Mouse (Mus musculus): Measurements from ENCODE around the gene Svop. TPM values are rescaled to one million over a fixed set of nuclear protein-coding genes. Genes with fewer than 3 reads are reported as not detected.

Gene Svop
- polyA plus RNA-seq, 1 experiment = 0.13 TPM

DNA sequence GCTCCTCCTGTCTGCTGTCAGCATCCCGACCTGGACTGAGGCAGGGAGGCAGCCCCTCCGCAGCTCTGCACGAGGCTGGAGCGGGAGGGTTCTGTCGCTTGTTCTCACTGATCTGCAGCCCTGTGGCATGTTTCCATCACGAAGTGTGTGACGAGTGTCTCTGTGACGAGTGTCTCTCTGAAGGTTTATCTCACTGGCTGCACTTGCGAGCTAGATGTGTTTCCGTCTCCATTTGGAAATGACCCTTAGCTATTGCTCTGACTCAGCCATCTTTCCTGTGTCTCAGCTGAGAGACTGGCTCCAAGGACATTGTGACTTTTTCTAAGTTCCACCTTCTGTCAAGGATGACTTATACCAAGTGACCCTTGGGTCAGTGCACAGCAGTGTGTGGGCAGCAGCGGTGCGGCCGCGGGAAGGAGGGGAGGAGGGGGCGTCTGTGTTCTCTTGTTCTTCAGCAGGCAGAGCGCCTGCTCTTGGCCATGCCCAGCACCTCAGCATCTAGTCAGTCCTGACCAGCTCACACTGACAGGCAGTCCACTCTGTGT, 15.1 kb upstream of the Svop start:
- Histone ChIP-seq H3K9me3 (peaks cover 18% of the 10 kb centered on the region), H3K4me1 (peaks cover 23% of the 10 kb centered on the region), H3K27me3 (replicated peaks) (no peaks in the 10 kb centered on the region), H3K4me3 (replicated peaks) (no peak overlapping the region), H3K36me3 (replicated peaks; ENCODE audit: low read length) (peaks cover 78% of the 10 kb centered on the region)
- no peak for TF ChIP-seq FLI1 (IDR thresholded peaks at IDR 0.05; ENCODE audit: low read length)
- TF ChIP-seq GATA1 (IDR thresholded peaks at IDR 0.05; ENCODE audit: borderline replicate concordance, low read length) = no peak

DNA sequence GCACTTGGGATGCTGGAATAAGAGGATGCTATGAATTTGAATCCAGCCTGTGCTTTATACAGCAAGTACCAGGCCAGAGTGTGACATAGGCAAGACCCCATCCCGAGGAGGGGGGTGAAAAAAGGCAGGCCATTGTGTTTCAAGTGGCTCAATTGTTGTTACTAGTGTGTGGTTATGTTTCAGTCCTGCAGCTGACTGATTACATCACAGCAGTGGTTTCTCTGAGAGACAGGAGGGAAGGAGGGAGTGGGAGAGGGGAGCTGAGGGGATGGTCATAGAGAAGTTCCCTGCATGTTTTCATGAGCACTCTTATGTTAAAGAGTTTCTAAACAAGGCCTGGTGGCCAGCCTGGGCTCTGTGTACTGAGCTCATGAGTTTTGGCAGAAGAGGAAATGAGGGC, 11.4 kb upstream of the Svop start:
- Histone ChIP-seq H3K27me3 (replicated peaks) (no peaks in the 10 kb centered on the region), H3K36me3 (replicated peaks; ENCODE audit: low read length) (peaks cover 42% of the 10 kb centered on the region), H3K9me3 (no peaks in the 10 kb centered on the region), H3K4me1 (peaks cover 41% of the 10 kb centered on the region), H3K4me3 (replicated peaks) (peak overlapping the region; percentile 53)
- TF ChIP-seq GATA1 (IDR thresholded peaks at IDR 0.05; ENCODE audit: borderline replicate concordance, low read length) (no peak), FLI1 (IDR thresholded peaks at IDR 0.05; ENCODE audit: low read length) (no peak)

DNA sequence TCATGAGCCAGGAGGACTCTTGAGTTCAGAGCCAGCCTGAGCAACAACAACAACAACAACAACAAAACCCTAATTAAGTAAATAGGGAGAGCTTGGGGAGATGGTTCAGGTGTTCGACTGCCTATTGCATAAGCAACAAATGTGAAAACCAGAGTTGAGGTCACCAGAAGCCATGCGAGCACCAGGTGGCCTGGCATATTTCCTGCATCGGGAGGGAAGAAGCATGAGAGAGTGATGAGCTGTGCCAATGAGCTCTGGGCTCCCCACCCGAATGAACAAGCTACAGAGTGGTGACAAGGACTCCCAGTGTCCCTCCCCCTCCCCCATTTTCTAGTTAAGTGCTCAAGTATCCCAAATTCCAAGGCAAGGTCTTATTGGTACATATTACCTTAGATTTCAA, 10.5 kb upstream of the Svop start:
- Histone ChIP-seq H3K27me3 (replicated peaks) (peaks cover 2% of the 10 kb centered on the region), H3K36me3 (replicated peaks; ENCODE audit: low read length) (peaks cover 35% of the 10 kb centered on the region), H3K4me1 (peaks cover 41% of the 10 kb centered on the region), H3K9me3 (no peaks in the 10 kb centered on the region), H3K4me3 (replicated peaks) (no peak overlapping the region)
- TF ChIP-seq GATA1 (IDR thresholded peaks at IDR 0.05; ENCODE audit: borderline replicate concordance, low read length) (no peak), FLI1 (IDR thresholded peaks at IDR 0.05; ENCODE audit: low read length) (no peak)

DNA sequence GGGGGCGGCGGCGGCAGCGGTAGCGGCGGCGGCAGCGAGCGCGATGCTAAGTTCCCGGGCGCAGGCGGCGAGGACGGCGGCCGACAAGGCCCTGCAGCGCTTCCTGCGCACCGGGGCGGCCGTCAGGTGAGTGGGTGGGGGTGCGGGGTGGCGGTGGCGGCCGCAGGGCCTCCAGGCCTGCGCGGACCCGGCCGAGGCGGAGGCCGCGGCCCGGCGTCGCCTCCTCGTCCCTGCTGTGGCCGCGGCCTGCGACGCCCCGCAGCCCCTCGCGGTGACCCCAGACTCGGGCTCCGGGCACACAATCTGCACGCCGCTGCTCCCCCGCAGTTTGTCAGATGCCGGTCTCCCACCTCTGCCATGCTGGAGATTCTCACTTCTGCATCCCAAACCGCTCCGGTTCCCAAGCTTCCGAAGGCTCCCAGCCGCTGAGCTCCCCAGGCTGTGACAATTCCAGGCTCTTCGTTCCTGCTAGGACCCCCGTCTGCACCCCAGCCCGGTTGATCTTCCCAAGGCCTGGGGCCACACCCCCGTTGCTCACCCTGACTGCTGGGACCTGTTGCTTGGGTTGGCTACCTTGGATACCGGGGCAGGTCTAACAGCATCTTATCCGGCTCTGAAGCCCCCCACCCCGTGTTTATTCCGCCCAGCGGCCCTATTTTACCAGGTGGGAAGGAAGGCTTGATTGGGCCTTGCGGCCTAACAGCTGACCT, 9.2 kb upstream of the Svop start:
- H3K27me3 ChIP-seq (replicated peaks) = peaks cover 3% of the 10 kb centered on the region
- no peak for TF ChIP-seq GATA1 (IDR thresholded peaks at IDR 0.05; ENCODE audit: borderline replicate concordance, low read length)
- no peak for TF ChIP-seq FLI1 (IDR thresholded peaks at IDR 0.05; ENCODE audit: low read length)
- H3K4me3 ChIP-seq (replicated peaks) = peak overlapping the region; percentile 94

DNA sequence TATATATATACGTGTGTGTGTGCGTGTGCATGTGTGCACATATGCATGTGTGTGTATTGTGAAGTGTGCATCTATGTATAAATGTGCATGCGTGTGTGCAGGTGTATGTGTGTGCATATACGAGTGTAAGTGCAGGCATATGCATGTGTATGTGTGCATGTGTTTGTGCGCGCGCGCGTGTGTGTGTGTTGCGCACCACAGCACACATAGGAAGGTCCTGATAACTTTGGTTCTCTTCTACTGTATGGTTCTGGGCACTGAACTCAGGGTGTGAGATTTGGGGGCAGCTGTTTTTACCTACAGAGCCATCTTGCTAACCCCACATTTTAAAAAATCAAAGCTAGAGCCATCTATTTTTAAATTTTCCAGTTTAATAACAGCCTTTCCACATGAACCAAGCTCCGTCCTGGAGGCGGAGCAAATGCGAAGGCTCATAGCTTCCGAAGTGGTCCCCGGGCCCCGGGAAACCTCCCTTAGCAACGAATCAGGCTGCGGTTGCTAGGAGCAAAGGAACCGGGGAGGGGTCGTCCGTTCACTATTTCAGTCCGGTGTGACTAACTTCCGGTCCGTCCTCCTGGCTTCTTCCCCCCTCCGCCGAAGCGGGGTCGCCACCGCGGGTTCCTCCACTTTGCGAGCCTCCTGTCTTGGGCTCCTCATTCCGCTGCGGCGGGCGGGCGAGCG, 8.5 kb upstream of the Svop start:
- peaks cover 41% of the 10 kb centered on the region for H3K4me1 ChIP-seq
- TF ChIP-seq FLI1 (IDR thresholded peaks at IDR 0.05; ENCODE audit: low read length) (peak; percentile 46; the same call in 1 of the 2 replicates), GATA1 (IDR thresholded peaks at IDR 0.05; ENCODE audit: borderline replicate concordance, low read length) (no peak)

More for the DNA sequence above, 9.2 kb upstream of the Svop start:
- Histone ChIP-seq H3K36me3 (replicated peaks; ENCODE audit: low read length) (peaks cover 22% of the 10 kb centered on the region), H3K9me3 (no peaks in the 10 kb centered on the region), H3K4me1 (peaks cover 41% of the 10 kb centered on the region)

DNA sequence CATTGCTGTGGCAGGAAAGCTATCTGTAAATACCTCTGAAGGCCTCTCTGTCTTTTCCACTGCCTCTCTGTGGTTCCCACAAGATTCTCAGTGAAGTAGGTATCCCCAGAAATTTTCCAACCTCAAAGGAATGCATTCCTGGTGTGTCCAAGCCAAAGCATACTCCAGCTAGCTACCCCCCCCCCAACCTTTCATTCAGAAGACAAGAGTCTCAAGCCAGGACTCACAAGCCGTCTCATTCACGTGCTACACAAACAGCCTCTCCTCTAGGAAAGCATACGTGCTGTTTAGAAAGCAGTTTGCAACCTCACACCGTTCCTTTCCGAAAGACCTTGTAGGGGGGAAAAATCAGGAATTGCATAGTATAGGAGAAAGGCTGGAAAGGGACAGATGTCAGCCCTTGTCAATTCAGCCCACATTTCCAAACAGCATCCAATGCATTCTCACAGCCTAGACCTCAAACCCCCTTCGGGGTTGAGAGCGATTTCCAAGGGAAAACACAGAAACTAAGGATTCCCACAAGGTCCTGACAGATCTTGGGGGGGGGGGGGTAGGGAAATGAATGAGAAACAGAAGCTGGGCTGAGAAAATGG, 853 bp downstream of the Svop start:
- Histone ChIP-seq H3K9me3 (peaks cover 10% of the 10 kb centered on the region; the same call in 1 of the 2 replicates), H3K4me3 (replicated peaks) (peak overlapping the region; percentile 86), H3K27me3 (replicated peaks) (peaks cover 46% of the 10 kb centered on the region), H3K4me1 (peaks cover 10% of the 10 kb centered on the region), H3K36me3 (replicated peaks; ENCODE audit: low read length) (no peaks in the 10 kb centered on the region)
- TF ChIP-seq GATA1 (IDR thresholded peaks at IDR 0.05; ENCODE audit: borderline replicate concordance, low read length) = no peak
- no peak for TF ChIP-seq FLI1 (IDR thresholded peaks at IDR 0.05; ENCODE audit: low read length)

More for the DNA sequence above, 8.5 kb upstream of the Svop start:
- Histone ChIP-seq H3K9me3 (no peaks in the 10 kb centered on the region), H3K36me3 (replicated peaks; ENCODE audit: low read length) (peaks cover 15% of the 10 kb centered on the region), H3K27me3 (replicated peaks) (peaks cover 7% of the 10 kb centered on the region), H3K4me3 (replicated peaks) (peak overlapping the region; percentile 94)

DNA sequence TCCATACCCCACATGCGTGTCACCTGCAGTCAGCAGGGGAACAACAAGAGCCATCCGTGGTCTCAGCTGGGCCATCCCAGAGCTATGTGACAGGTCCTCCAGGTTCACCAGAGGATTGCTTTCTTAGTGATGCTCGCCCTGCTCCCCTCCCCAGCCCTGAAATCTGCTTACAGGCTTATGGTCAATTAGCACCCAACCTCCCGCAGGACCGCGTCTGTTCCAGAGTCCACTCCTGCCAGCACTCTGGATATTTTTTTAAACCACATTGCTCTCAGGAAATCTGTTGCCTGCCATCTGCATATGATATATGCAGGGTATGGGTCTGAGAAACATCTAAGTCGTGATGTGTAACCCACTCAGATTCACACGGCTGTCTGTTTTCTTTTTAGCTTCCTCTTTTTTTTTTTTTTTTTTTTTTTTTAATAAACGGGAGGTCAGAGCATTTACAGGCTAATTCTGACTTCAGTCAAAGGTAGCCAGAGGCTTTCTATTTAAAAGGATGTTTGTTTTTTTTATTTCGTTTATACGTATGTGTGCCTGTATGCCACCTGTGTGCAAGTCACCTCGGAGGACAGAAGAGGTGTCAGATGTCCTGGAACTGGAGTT, 3.4 kb downstream of the Svop start:
- 0 out of 2 replicates have a peak, but pooled peaks cover 7% of the 10 kb centered on the region for H3K9me3 ChIP-seq
- TF ChIP-seq FLI1 (IDR thresholded peaks at IDR 0.05; ENCODE audit: low read length) = no peak
- TF ChIP-seq GATA1 (IDR thresholded peaks at IDR 0.05; ENCODE audit: borderline replicate concordance, low read length) = no peak
- H3K27me3 ChIP-seq (replicated peaks) = peaks cover 38% of the 10 kb centered on the region
- peaks cover 10% of the 10 kb centered on the region for H3K4me1 ChIP-seq
- H3K4me3 ChIP-seq (replicated peaks) = no peak overlapping the region
- H3K36me3 ChIP-seq (replicated peaks; ENCODE audit: low read length) = no peaks in the 10 kb centered on the region

DNA sequence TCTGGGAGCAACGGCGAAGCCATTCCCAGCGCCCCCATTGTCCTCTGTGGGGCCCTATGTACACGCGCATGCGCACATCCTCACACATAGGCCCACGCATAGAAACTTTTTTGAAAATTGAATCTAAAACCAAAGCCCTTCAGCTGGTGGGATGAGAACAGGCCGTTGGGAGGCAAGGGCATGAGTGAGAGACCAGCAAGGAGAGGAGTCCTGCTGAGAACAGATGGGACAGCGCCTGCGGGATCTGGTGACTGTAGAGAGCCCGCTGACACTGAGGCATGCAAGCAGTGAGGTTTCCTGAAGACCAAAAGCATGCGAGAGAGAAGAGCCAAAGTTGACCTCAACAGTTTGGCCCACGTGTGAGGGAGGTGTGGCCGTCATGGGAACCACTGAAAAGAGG, 5.9 kb downstream of the Svop start:
- Histone ChIP-seq H3K4me1 (no peaks in the 10 kb centered on the region), H3K9me3 (no peaks in the 10 kb centered on the region), H3K27me3 (replicated peaks) (peaks cover 22% of the 10 kb centered on the region), H3K4me3 (replicated peaks) (no peak overlapping the region), H3K36me3 (replicated peaks; ENCODE audit: low read length) (no peaks in the 10 kb centered on the region)
- no peak for TF ChIP-seq FLI1 (IDR thresholded peaks at IDR 0.05; ENCODE audit: low read length)
- TF ChIP-seq GATA1 (IDR thresholded peaks at IDR 0.05; ENCODE audit: borderline replicate concordance, low read length) = no peak

DNA sequence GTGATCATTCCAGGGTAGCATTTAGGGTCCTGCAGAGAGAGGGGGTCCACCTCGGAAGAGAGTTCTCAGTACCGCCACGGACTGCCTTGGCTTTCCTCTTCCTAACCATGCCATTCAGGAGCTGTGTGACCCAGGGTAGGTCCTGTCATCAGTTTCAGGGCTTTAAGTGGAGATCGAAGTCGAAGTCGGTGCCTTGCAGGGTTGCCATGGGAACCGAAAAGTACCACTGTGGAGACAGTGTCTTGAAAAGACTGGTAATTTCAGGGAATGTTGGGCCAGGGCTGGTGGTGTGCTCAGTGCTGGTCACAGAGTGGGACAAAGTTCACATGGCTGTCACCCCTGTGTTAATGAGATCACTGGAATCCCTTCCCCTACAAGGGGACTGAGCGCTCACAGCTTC, 14.4 kb downstream of the Svop start:
- H3K9me3 ChIP-seq = peaks cover 13% of the 10 kb centered on the region
- TF ChIP-seq FLI1 (IDR thresholded peaks at IDR 0.05; ENCODE audit: low read length) (no peak), GATA1 (IDR thresholded peaks at IDR 0.05; ENCODE audit: borderline replicate concordance, low read length) (no peak)

More for the DNA sequence above, 14.4 kb downstream of the Svop start:
- no peaks in the 10 kb centered on the region for H3K36me3 ChIP-seq (replicated peaks; ENCODE audit: low read length)
- peaks cover 15% of the 10 kb centered on the region for H3K27me3 ChIP-seq (replicated peaks)
- H3K4me3 ChIP-seq (replicated peaks) = no peak overlapping the region
- no peaks in the 10 kb centered on the region for H3K4me1 ChIP-seq
